Mouse (Mus musculus): ENCODE measurements around the gene Hs6st3.
"Not testable (repeated sequence)": the region's sequence is repeated elsewhere in the genome, so short reads cannot be mapped to it uniquely, and the experiment has no call there.

The Hs6st3 gene

DNA sequence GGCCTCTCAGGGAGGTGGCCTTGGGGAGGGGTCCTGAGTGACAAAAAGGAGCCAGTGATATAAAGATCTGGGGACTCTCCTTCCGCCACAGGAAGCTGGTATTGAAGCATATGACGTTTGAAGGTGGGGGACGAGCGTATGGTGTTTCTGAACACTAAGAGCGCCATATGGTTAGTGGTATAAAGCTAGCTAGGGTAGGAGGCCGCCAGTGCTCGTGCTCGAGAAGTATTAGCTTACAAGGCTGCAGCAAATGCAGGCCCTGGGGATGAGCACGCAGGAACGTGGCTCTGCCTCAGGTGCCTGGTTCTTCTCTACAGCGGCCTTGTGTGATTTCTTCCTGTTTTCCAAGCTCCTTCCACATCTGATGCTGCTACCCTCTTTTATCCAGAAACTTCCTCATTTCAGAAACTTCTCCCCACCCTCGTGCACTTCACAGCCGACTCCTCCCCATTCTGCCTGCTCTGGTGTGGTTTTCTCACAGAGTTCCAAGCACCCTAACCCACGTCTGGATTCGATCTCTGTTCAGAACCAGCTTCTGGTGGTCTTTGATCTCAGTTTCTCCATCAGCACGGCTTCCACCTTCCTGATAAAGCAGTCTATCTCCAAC is 110.0 kb downstream of the Hs6st3 start:
- no peak for DNase-seq (ENCODE audit: low read depth in 1 of 2, low spot score in 2 of 2)

GRCm38 (mm10) chr14:119250353-119250752 is 112.2 kb downstream of the Hs6st3 start:
- no peak for DNase-seq (ENCODE audit: low read depth in 1 of 2, low spot score in 2 of 2)

GRCm38 (mm10) chr14:119255396-119255795 is 117.3 kb downstream of the Hs6st3 start:
- no peak for DNase-seq (ENCODE audit: low read depth in 1 of 2, low spot score in 2 of 2)

- no peak for DNase-seq (ENCODE audit: low read depth in 1 of 2, low spot score in 2 of 2)
Observed at GRCm38 (mm10) chr14:119257072-119257471, 118.9 kb downstream of the Hs6st3 start.

DNA sequence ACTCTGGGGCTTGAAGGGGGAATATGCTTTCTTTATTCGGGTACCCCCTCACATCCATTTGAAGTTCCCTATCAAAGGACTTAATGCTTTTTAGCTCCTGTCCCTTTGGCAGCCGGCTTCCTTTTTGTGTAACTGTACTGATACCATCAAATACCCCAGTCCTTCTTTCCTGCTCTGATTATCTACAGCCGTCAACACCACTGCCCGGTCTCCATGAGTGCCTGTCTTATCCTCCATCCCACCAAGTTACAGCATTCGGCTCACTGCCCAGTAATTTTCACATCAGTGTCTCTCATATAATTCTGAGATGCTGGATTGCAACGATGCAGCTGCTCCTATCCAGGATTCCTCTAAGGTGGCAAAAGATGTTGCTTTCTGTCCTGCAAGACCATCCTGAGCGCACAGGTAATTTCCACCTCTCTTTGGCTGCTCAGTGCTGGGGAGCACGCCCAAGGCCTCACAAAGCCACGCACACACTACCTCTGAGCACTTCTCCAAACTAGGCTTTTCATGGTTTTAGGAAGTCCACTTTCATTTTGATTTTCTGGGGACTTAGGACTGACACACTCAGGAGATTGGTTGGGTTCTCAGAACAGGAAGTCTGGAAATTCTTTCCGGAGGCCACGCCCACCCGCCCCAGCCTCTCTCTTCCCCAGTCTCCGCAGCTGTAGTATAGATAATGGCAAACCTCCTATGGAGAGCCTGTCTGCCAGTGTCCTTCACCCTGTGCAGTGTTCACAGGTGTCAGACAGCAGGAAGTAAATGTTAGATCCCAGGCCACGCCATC is 122.2 kb downstream of the Hs6st3 start:
- DNase-seq (ENCODE audit: low read depth in 1 of 2, low spot score in 2 of 2) = no peak

GRCm38 (mm10) chr14:119266334-119266733 is 128.2 kb downstream of the Hs6st3 start:
- DNase-seq (ENCODE audit: low read depth in 1 of 2, low spot score in 2 of 2) = no peak

GRCm38 (mm10) chr14:119273088-119273487 is 134.9 kb downstream of the Hs6st3 start:
- DNase-seq (ENCODE audit: low read depth in 1 of 2, low spot score in 2 of 2) = no peak

- DNase-seq (ENCODE audit: low read depth in 1 of 2, low spot score in 2 of 2) = not testable (repeated sequence)
Observed at GRCm38 (mm10) chr14:119278156-119278555, 140.0 kb downstream of the Hs6st3 start.

DNA sequence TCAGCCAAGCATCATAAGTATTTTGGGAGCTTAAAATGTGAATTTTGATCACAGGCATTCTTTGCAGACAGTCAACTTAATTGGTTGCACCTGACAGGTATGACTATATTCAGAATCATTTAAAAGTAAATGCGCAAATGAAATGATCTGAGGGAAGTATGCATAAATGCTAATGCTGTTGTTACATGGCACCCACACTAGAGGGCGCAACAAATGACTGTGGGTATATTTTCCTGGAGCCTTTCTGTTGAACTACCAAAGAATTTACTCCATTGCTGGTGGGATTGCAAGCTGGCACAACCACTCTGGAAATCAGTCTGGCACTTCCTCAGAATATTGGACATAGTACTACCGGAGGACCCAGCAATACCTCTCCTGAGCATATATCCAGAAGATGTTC is 145.8 kb downstream of the Hs6st3 start:
- DNase-seq (ENCODE audit: low read depth in 1 of 2, low spot score in 2 of 2) = no peak

DNA sequence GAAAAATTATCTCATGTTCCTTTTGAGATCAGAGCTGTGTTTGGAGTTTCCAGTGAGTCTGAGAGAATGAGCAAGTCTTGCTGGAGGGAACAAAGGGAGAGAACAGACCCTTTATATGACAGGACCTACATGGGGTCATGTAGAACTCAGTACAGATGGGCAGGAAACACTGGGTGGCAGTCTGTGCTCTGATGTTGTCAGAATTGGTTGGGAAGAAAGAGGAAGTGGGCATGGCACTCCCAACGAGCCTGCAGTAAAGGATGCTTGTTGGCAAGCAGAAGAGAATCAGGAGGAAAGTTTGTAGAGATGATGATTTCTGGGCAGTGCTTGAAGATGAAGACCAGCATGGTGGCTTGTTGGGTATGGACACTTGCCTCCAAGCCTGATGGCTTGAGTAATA is 151.5 kb downstream of the Hs6st3 start:
- DNase-seq (ENCODE audit: low read depth in 1 of 2, low spot score in 2 of 2) = no peak

DNA sequence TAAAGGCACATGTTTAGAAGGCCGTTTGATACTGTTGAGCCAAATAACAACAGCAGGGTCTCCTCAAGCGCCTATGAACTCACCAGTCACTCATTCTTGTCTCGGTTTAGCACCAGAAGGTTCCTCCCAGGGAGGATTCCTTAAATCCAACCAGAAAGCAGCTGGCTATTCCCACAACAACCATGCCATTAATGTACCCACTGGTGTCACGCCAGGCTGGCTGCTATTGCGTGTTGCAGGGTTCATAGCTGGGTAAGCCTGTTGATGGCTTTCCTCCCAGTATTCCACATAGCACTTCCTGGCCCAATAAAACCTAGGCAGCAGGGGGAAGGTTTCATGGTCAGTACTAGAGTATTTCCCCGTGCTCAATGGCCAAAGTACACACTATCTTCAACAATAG is 155.9 kb downstream of the Hs6st3 start:
- DNase-seq (ENCODE audit: low read depth in 1 of 2, low spot score in 2 of 2) = no peak

GRCm38 (mm10) chr14:119306461-119306860 is 168.3 kb downstream of the Hs6st3 start:
- no peak for DNase-seq (ENCODE audit: low read depth in 1 of 2, low spot score in 2 of 2)

DNA sequence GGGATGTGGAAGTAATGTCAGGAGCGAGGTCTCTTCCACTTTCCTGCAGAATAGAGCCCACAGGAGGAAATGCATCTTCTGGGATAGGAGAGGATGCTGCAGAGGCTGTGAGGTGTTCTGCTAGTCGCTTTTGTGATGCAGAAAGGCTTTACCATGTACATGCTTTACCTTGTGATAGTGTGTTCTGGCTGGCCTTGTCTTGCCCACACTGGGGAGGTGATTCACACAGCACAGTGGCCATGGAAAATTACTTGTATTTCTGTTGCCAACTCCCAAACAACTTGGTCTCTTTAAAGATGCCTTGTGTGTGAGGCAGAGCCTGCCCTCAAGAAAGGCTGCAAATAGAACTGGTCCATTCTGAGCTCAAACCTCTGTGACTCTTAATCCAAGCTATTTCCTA is 180.2 kb downstream of the Hs6st3 start:
- DNase-seq (ENCODE audit: low read depth in 1 of 2, low spot score in 2 of 2) = no peak

- no peak for DNase-seq (ENCODE audit: low read depth in 1 of 2, low spot score in 2 of 2)
Observed at GRCm38 (mm10) chr14:119347236-119347635, 209.1 kb downstream of the Hs6st3 start.

- DNase-seq (ENCODE audit: low read depth in 1 of 2, low spot score in 2 of 2) = no peak
Observed at GRCm38 (mm10) chr14:119361414-119361813, 223.3 kb downstream of the Hs6st3 start.

GRCm38 (mm10) chr14:119367866-119368425 is 229.8 kb downstream of the Hs6st3 start:
- DNase-seq (ENCODE audit: low read depth in 1 of 2, low spot score in 2 of 2) = no peak

GRCm38 (mm10) chr14:119369274-119369673 is 231.1 kb downstream of the Hs6st3 start:
- no peak for DNase-seq (ENCODE audit: low read depth in 1 of 2, low spot score in 2 of 2)

DNA sequence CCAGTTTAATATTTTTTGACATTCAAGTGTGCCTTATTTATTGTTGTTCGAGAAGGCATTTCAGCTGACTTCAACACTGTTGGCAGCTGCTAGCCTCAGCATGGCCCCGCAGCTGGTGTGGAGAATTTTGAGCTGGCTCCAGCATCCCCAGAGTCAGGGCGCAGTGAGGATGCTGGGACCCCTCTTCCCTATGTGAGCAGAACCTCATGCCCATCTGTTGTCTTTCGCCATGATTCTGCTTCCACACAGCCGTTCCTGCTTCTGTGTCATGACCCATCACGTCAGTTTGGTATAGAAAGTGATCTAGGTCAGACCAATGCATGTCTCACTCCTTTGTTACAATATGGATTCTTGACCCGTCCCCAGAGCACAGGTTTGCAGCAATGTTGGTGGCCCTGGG is 231.9 kb downstream of the Hs6st3 start:
- DNase-seq (ENCODE audit: low read depth in 1 of 2, low spot score in 2 of 2) = no peak

- no peak for DNase-seq (ENCODE audit: low read depth in 1 of 2, low spot score in 2 of 2)
Observed at GRCm38 (mm10) chr14:119379303-119379702, 241.2 kb downstream of the Hs6st3 start.

DNA sequence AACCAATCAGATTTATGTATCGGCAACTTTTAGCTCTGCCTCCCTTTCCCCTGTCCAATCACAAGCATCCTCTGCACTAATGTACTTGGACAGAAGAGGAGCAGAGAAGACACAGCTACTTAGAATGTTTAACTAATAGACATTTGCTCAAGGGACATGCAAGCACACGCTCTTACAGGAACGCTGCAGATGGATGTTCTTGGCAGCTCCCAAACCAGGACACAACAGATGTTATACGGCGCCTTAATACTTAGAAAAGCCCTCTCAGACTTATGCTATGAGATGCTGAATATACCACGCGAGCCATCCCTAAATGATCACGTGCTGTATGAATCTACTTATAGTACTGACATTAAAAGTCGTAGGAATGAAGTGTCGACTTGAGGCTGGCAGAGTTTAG is 263.5 kb downstream of the Hs6st3 start:
- DNase-seq (ENCODE audit: low read depth in 1 of 2, low spot score in 2 of 2) = no peak

DNA sequence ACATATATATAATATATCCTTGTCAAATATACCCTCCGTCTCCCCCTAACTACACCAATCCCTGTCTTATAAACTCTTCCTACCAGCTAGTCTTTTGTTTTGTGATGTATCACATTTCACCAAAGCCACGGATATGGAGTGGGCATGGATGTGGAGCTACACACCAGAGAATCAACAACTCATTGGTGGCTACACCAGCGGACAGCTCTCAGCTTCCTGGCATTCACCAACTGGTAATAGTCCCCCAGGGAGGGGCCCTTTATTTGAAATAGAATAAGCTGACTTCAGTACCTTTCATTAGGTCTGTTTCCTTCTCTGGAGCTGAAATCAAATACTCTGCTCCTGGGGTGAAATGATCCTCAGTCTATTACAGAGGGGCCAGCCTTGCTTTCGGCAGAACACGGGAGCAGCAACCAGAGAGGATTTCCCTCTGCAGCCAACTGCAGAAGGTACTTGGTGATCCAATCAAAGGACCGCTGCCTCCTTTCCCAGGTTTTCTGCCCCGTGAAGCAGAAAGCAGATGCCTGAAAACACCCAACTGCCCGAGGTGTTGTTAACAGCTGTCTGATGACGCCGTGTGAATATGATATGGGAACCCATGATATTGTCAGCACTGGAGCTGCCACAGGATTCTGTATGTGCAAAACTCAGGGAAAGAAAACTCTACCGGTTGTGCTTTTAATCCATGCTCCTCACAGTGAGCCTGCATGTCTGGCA is 271.4 kb downstream of the Hs6st3 start:
- DNase-seq (ENCODE audit: low read depth in 1 of 2, low spot score in 2 of 2) = no peak

- no peak for DNase-seq (ENCODE audit: low read depth in 1 of 2, low spot score in 2 of 2)
Observed at GRCm38 (mm10) chr14:119422894-119423293, 284.8 kb downstream of the Hs6st3 start.
